Mouse (Mus musculus) adrenal gland, adult 8-10 months (tissue): ENCODE results near the gene Agxt2. TPM values are rescaled to one million over a fixed set of nuclear protein-coding genes. Genes with fewer than 3 reads are reported as not detected.

Source experiments
- DNase-seq: peaks from one replicate; pipeline ENCODE4 v3.0.0; 2022
- total RNA-seq, 4 experiments: library from RNA; stranded (reverse); gene quantifications; 2 replicates each; pipeline ENCODE4 v1.2.4; 2022

Gene Agxt2
- 1 to 10 TPM in 3 of 4 experiments, under 1 TPM in 1; 0.35 to 6.2 (median 3.1) TPM for total RNA-seq

DNA sequence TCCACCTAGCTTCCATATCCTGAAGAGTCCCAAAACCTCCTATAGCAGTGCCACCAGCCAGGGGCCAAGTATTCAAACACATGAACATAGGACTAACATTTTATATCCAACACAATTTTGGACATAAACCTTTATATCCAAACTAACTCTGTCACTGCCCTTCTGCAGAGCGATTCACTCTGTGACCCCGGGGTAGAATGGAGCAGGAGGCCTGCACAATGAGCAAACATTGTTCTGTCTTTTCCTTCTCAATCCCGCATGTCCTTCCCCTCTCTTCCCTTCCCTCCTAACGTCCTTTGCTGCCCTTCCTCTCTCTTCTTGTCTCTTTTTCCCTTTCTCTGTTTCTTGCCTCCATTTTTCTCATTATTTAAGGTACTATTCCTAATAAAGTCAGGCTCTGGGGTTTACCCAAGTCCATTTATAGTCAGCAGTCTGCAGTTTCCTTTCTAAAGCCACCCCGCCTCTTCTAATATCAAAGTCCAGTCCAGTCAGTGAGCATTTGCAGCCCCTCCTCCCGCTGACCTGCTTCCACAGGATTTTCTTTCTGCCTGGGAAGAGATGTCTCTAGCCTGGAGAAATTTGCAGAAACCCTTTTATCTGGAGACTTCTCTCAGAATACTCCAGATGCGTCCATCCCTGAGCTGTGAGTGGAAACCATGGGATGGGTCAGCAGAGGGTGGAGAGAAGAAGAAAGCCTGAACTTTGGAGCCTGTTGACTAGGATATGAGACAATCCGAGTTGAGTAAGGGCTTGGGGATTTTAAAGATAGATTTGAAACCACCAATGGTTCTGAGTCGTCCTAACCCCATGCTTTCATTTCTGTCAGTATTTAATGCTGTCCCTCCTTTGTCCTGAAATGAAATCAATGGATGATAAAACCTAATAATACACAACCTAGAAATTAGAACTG lies at the start of gene Agxt2:
Gene Agxt2 (plus strand): TSS at position 494 of the 910 bp plus-strand sequence.
- no peak for DNase-seq

GRCm38 (mm10) chr15:10311826-10312225 lies 46.5 kb upstream of the Agxt2 start:
- no peak for DNase-seq

- DNase-seq: peak; percentile 36
Observed at GRCm38 (mm10) chr15:10313522-10314455, 44.5 kb upstream of the Agxt2 start.

DNA sequence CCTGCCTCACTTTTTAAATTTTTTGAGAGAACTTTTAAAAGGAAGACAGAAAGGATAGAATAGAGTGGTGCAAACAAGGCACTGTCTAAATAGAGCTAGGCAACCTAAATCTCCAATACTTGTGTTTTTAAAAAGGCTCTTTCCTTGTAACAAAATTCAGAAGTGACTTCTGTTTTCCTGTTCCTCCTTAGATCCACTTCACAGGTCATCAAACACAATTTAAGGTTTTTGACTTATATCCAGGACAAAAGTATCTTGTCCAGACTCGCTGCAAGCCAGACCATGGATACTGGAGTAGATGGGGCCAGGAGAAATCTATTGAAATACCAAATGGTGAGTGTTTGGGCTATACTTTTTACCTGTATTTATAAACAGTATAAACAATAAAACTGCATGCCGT lies 33.3 kb upstream of the Agxt2 start, which contains the start of gene Gm21973:
Gene Gm21973 (plus strand): TSS at position 301 of the 400 bp plus-strand sequence.
- no peak for DNase-seq

GRCm38 (mm10) chr15:10330626-10331025 lies 27.7 kb upstream of the Agxt2 start:
- peak; percentile 89 for DNase-seq

DNA sequence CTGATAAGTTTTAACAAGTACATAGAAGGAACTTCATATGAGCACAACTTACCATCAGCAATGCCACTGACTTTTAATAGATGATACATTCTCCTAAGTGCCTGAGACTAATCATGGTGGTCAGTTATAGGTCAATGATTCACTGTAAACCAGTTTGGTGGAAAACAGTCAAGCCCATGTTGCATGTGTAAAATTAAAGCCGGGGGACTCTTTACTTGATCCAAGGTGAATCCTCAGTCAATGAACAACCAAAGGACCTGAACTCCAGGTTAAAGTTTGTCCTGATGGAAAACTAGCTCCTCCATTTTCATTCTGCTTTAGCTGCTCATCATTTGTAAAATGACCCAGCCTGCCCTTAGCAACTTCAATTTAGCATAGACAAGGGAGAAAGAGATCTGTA lies 25.8 kb upstream of the Agxt2 start:
- no peak for DNase-seq

- no peak for DNase-seq
Observed at GRCm38 (mm10) chr15:10338606-10339005, 19.7 kb upstream of the Agxt2 start.

GRCm38 (mm10) chr15:10347044-10347443 lies 11.3 kb upstream of the Agxt2 start:
- DNase-seq: no peak

GRCm38 (mm10) chr15:10366331-10366730 lies 8.0 kb downstream of the Agxt2 start:
- no peak for DNase-seq

DNA sequence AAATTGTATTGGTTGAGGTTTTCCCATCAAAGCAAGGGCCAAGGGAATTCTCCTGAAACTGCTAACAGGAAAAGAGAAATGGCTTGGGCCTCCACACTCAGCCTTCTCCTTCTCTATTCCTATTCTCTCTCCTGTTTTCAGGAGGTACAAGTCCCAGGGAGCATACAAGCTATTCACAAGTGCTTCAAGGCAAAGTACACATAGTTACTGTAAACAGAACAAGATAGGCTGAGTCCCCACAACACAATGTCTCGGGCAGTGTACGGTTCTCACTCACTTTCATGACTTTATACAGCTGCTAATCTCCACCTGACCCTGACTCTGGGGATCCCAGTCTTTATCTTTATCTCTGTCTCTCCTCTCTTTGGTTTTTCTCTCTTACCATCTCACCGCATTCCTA lies 17.1 kb downstream of the Agxt2 start:
- DNase-seq: no peak

DNA sequence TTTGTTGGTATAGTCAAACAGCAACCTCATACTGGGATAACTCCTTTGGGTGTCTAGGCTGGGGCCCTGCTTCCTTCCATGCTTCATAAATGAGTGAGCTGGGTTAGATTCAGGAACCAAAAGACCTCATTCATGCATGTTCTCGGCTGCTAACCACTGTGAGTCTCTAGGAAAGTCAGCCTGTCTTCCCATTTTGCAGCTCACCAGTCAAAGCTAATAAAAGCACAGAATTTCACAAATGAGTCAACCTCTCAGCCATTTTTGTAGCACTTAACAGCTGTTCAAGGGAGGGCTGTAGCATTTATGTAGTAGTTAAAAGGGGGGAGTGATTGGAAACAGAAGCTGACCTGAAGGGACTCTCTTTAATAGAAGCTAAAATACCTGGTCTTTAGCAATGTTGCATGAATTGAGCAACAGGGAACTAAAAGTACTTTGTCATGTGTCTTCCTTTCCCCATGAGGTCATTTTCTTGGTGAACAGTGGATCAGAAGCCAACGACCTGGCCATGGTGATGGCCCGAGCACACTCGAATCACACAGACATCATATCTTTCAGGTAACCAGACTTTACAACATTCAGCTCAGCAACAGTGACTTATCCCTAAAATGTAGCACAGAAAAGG lies 20.1 kb downstream of the Agxt2 start:
- DNase-seq: no peak

GRCm38 (mm10) chr15:10379757-10380458 lies 21.6 kb downstream of the Agxt2 start:
- no peak for DNase-seq

DNA sequence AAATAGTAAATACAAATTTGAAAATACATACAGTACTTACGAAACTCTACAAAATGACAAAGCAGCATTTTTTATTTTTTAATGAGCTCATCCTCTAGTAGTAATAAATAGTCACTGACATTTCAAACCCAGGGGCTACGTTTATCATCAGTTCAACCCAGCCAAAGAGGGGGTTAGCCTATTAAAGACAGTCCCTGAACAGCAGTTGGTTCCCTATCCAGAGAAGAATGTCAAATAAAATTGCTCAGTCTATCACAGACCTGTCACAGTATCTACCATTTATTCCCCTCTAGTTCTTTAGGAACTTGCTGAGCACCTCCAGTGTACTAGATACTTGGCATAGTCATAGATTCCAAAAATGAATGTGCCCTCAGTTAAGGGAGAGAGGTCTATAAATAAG lies 28.9 kb downstream of the Agxt2 start:
- no peak for DNase-seq

GRCm38 (mm10) chr15:10399795-10400194 lies 41.5 kb downstream of the Agxt2 start:
- DNase-seq: peak; percentile 24

DNA sequence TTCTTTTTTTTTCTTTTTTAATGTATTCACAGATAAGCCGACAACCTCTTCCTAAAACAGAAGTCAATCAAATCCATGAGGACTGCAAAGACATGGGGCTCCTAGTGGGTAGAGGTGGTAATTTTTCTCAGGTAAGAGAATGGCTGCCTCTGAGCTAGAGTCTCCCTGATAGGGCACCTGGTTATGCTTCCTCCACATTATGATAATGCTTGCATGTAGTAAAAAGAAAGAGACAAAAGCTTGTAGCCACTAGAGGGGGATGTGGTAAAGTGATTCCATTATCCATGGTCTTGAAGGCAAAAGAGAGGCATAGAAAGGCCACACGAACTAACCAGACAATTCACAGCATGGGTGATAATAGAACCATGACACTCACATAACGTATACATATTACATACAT lies 42.1 kb downstream of the Agxt2 start:
- no peak for DNase-seq

DNA sequence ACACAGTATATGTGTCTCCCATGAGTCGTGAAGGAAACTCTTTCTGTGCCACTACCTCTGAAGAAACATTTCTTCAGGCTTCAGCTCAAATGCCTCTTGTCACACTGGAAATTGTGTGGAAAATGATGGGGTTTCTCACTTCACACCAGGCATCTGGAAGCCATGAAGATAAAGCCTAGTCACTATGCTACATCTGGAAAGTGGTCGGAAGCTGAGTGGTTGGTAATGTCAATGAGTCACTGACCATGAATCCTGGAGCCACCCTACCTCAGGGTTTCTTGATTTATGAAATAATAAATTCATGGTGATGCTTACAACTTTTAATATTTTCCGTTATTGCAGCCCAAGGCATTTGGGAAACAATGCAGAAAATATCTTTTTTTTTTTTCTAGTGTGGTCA lies 51.5 kb downstream of the Agxt2 start:
- DNase-seq: no peak

- DNase-seq: no peak
Observed at GRCm38 (mm10) chr15:10410881-10411280, 52.5 kb downstream of the Agxt2 start.

DNA sequence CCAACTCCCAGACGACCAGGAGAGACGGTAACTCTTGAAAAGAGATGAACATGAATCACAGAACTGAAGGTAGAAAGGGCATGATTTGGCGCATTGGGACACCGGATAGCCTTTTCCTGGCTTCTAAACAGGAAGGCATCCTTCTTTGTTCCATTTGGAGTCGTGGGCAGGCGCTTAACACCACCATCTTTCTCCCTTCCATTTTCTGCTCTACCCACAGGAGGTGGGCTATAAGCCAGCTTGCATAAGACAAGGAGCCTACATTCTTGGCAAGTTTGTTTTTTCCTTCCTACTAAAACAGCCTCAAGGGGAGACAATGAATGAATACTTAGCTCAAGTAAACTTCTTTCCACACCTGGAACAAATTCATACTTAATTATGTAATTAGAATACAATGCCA lies 55.3 kb downstream of the Agxt2 start:
- DNase-seq: no peak

- no peak for DNase-seq
Observed at GRCm38 (mm10) chr15:10421138-10421784, 62.9 kb downstream of the Agxt2 start.

GRCm38 (mm10) chr15:10421785-10422144 lies 63.4 kb downstream of the Agxt2 start:
- DNase-seq: no peak

GRCm38 (mm10) chr15:10426124-10426523 lies 67.8 kb downstream of the Agxt2 start:
- DNase-seq: no peak
